Mouse (Mus musculus): Measurements from ENCODE around the gene Gab2. TPM values are rescaled to one million over a fixed set of nuclear protein-coding genes. Genes with fewer than 3 reads are reported as not detected.

Gene Gab2
- total RNA-seq, 2 experiments from 2014 or later, result 14.1 to 16.4 TPM

Other genes with a start within 250 kb of the Gab2 start
- gene Nars2, start 130.1 kb upstream of the Gab2 start, total RNA-seq (2014; fragmentation: Nextera tagmentation), result 8.3 and 8.7 TPM in 2 replicates
- gene Nars2, start 130.1 kb upstream of the Gab2 start, total RNA-seq (2017), result 8.8 and 13.4 TPM in 2 replicates

Data from granulocyte monocyte progenitor cell, adult 5-6 weeks (primary cell).